Mouse (Mus musculus) small intestine, adult 2 months (tissue): Measurements from ENCODE around the gene Gm49673.
"Not testable (repeated sequence)": the region's sequence is repeated elsewhere in the genome, so short reads cannot be mapped to it uniquely, and the experiment has no call there.

Experiments used
- CTCF ChIP-seq: fragments of 200-500 bp; IDR thresholded peaks from 2 replicates; pipeline ENCODE4 v1.5.1; 2012; ENCODE audit warnings: low read depth, mild to moderate bottlenecking, control low read depth, inconsistent platforms, low read length, moderate library complexity, mixed read lengths; ENCODE audit not compliant: insufficient replicate concordance, insufficient read length; ENCODE audit errors: extremely low read depth
- POLR2A ChIP-seq: fragments of 200-500 bp; IDR thresholded peaks from 2 replicates; pipeline ENCODE4 v1.6.1; 2012; ENCODE audit warnings: low read depth, mild to moderate bottlenecking, control low read depth, inconsistent platforms, low read length, moderate library complexity

- TF ChIP-seq CTCF, POLR2A: not testable (repeated sequence)
Observed at GRCm38 (mm10) chr17:8091320-8091719, 56.3 kb downstream of the Gm49673 start.
